Mouse (Mus musculus) 3134 (cell line): ENCODE results near the gene Macrod1.
A peak's percentile ranks its signal among the peaks of the same experiment; 100 is the strongest.
"Not testable (repeated sequence)": the region's sequence is repeated elsewhere in the genome, so short reads cannot be mapped to it uniquely, and the experiment has no call there.

Experiments
- DNase-seq: peaks from one replicate; pipeline ENCODE4 v3.0.0-alpha.2; 2011; ENCODE audit warnings: low spot score; ENCODE audit not compliant: insufficient read length; ENCODE audit errors: extremely low read depth

The Macrod1 gene

GRCm38 (mm10) chr19:7056248-7057087 is at the start of gene Macrod1:
Gene Macrod1, plus strand, starts transcription at chr19:7056810.
- peak; percentile 89 for DNase-seq

DNA sequence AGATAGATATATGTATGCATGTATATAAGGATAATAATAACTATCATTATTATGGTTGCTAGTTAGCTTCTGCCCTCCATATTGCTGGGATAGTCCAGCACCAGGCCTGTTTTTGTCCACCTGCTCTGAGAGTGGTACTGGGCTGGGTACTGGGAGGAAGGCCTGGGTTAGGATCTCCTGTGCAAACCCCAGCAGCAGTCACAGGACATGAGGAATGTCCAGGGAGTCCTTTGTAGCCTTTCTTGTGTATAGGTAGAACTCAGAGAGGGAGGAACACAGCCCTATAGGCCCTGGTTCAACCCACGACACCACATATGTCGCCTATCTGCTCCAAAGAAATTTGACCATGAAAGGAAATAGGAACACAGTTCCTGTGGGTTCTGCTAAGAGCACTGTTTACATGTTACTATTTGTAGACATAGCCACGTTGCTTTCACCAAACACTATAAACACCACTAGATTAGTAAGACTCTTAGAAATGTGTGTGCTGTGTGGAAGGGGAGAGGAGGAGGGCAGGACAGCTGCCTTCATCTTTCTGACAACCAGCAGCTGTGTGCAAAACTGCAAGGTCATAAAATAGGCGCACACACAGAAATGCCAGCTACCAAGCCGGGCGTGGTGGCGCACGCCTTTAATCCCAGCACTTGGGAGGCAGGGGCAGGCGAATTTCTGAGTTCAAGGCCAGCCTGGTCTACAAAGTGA is 49.6 kb upstream of the Macrod1 start:
- DNase-seq: no peak

- no peak for DNase-seq
These were observed 44.2 kb upstream of the Macrod1 start for GRCm38 (mm10) chr19:7012426-7012825.

DNA sequence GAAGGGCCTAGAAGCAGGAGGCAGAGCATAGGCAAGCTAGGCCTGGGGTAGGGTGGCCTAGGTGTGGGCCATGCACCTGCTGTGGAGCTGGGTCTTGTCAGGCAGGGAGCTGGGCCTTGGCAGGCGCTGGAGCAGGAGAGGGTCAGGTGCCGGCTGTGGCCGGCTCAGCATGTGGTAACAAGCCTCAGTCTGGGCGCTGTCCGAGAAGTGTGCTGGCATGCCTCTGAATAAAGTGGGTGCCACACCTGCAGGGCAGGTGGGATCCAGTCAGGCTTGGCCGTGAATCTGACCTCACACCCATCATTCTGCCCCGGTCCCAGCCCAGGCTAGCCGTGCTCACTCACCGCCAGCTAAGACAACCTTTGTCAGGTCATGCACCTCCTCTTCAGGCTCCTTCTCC is 42.6 kb upstream of the Macrod1 start:
- no peak for DNase-seq

GRCm38 (mm10) chr19:7014481-7015135 is 42.0 kb upstream of the Macrod1 start:
- DNase-seq: no peak

DNA sequence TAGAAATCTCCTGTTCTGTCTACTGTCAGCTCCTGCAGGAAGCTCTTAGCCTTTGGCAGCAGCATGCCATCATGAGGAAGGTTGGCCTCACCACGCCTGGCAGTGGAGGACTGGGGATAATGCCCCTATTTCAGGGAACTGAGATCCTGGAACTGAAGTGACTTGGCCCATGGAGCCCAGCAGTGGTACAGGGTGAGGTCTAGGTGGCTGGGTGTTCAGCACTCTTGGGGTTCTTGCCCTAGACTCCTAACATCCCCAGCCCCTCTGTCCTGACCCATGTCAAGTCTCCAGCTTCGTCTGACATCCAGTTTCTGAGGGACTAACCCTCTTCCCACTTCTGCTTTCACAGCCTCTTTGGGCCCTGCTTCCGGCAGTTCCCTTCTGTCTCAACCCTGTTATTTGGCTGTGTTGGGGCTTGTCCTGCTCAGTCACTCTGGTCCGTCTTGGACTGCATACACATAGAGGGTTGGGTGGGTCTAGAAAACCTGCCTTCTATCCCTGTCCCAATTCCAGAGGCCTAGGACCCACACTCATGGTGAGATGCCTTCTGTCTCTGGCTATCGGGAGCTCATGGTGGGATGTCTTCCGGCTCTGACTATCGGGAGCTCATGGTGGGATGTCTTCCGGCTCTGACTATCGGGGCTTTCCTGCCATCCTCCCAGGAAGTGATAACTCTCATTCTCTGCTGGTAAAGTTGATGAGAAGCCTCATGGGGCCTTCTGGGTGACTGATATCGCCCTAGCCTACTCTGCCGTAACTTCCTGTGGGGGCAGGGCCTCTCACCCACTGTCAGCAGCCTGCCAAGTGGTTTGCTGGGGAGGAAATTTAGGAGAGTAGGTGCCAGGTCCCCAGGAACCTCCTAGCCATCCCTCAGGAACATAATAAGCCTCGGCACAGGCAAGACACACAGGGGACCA is 38.8 kb upstream of the Macrod1 start:
- DNase-seq: no peak

DNA sequence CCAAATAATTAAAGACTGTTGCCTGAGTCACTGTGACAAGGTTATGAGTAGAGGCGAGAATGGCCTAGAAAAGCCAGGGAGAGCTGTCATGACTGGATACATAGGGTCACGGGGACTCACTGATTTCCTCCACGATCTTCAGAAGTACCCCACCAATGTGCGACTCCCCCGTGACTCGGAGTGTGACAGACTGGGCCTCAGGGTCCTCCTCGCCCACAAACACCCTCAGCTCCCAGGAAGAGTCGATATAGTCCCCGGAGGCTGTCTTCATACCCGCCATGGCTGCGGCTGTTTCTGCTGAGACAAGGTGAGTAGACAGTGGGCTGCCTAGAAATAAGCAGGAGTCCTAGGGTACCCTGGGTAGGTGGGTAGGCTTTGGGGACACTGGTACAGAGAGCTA is 38.1 kb upstream of the Macrod1 start:
- no peak for DNase-seq

DNA sequence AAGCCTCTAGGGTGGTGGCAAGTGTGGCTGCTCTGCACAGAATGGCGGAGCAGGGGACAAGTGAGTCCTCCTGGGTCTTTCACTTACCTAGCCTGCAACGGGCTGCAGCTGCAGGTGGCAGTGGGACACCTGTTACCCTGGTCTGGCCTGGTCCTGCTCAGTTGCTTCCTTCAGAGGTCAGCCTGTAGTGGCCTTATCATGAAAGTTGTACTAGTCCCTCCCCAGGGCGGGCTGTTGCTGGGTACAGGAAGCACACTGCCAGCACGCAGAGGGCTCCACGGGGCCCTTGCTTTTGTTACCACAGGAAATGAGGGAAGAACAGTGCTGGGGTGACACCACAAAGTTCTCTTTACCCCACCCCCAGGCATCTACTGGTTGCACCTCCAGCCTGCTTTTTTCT is 37.4 kb upstream of the Macrod1 start, which contains the start of gene Fermt3:
Gene Fermt3, minus strand, starts transcription at position 279 of the 400 bp plus-strand sequence.
- DNase-seq: no peak

DNA sequence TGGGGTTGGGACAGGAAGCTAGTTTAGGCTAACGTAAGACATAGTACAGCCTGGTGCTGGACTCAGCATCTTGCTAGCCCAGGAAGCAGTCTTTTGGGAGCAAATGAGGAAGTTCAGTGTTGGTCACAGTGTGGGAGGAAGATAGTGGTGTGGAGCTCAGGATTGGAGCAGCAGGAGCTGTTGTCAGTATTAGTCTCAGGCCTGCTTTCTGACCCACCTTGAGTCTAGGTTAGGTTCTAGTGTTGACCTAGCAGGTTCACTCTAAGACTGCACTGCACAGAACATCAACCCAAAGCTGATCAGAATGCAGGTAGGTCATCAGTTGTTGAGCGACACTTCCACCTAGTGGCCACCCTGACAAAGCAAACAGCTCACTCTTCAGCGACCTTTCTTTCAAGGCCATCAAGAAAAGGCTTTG is 36.4 kb upstream of the Macrod1 start:
- DNase-seq: no peak

- DNase-seq: no peak
These were observed 27.1 kb upstream of the Macrod1 start for GRCm38 (mm10) chr19:7029531-7029930.

DNA sequence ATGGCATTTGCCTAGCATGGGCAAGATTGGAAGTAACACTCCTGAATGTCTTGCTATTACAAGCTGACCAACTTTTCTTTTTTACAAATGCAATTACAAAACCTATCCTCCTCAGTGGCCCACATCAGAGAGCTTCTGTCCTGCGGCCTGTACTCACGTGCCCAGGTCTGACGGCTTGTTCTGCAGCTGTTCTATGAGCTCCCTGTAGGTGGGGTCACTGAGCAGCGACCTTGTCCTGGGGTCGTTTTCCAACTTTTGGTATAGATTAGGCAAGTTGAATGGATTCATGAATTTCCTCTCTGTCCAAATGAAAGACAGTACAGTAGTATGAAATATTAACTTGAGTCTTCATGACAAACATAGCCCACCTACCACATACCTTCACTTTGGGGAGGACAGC is 22.6 kb upstream of the Macrod1 start:
- no peak for DNase-seq

DNA sequence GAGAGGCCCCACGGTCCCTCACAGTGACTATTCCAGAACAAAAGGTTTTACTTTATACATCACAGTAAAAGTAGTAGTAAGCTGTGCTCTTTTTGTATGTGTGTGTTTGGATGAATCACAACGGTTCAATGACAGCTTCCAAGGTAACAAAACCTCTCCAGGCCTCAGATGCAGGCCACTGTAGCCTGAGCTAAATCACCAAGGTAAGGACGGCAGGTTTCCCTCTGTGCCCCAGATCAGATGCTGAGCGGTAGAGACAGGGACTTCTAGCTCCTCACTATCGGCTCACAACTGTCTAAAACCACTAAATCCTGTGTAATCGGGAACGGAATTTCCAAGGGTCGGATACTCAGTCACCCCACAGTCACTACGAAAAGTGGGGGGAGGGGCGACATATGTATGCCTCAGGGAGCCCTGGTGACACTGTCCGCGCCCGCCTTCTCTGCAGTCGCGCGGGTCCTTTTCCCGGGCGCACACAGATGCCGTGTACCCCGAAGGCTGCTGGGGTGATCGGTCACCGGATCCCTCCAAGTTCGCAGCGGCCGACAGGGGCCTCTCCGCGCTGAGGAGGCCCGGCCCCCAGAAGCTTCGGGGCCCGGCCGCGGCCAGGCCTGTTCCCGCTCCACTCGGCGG is 17.4 kb upstream of the Macrod1 start:
- DNase-seq: no peak

- peak; percentile 96 for DNase-seq
These were observed 16.6 kb upstream of the Macrod1 start, which contains the start of gene Stip1 for GRCm38 (mm10) chr19:7039841-7040636. Gene Stip1, minus strand, starts transcription at chr19:7039967.

DNA sequence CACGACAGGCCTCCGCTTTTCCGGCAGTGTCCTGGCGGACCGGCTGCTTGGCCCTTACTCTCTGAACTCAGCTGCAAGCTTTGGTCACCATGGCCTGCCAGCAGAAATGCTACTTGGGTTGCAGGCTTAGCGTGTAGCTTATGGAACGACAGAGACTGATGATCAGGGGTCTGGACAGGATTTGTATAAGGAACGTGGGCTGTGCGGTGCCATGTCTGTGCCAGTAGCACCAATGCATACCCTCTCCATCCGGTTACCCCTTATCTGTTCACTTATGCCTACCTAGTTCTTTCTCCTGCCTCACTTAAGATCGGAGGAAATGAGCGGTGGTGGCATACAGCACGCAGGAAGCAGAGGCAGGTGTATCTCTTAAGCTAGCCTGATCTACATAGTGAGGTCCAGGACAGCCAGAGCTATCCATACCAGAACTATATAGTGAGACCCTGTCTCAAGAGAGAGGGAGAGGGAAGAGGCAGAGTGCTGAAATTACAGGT is 15.9 kb upstream of the Macrod1 start:
- DNase-seq: no peak

DNA sequence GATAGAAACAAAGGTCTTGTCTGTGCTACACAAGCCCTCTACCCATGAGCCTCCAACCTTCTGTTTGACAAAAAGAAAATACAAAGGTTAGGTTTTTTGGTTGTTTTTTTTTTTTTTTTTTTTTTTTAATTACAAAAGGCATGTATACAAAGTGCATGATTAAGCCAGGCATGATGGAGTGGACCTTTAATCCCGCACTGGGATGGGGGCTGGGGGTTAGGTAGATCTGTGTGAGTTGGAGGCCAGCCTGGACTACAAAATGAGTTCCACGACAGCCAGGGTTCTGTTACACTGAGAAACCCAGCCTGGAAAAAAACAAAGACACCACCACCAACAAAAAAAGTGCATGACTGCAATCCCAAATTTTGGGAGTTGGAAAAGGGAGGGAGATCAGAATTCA is 15.4 kb upstream of the Macrod1 start:
- DNase-seq: no peak

- DNase-seq: no peak
These were observed 12.3 kb upstream of the Macrod1 start for GRCm38 (mm10) chr19:7044279-7044678.

GRCm38 (mm10) chr19:7044706-7045105 is 11.9 kb upstream of the Macrod1 start:
- no peak for DNase-seq

- DNase-seq: not testable (repeated sequence)
These were observed 3.2 kb upstream of the Macrod1 start for GRCm38 (mm10) chr19:7053382-7053781.

DNA sequence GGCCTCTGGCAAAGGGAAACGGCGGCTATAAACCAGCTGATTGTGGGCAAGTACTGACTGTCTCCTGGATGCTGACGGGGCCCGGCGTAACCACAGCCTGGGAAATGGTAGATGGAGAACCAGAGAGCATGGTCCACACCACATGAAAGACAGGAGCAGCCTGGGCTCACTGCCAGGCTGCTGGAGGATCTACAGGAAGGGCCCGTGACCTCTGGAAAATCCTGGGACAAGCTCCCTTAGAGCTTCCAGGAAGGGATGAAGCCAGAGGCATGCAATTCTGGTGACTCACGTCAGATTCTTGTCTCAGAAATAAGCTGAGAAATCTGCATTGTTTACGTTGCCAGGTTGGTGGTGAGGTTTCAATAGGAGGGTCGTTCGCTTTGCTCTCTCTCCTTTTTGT is 1.8 kb upstream of the Macrod1 start:
- DNase-seq: peak; percentile 82
